Mouse (Mus musculus): Measurements from ENCODE around the gene Plxna2.

Plxna2 gene

GRCm38 (mm10) chr1:194774754-194775153 is 156.7 kb downstream of the Plxna2 start:
- no peak for DNase-seq

- DNase-seq: peak; percentile 13
Observed at GRCm38 (mm10) chr1:194775656-194776374, 157.8 kb downstream of the Plxna2 start.

GRCm38 (mm10) chr1:194776510-194777244 is 158.7 kb downstream of the Plxna2 start:
- no peak for DNase-seq

GRCm38 (mm10) chr1:194777608-194778007 is 159.6 kb downstream of the Plxna2 start:
- no peak for DNase-seq

- DNase-seq: no peak
Observed at GRCm38 (mm10) chr1:194780392-194780791, 162.4 kb downstream of the Plxna2 start.

- no peak for DNase-seq
Observed at GRCm38 (mm10) chr1:194780794-194781390, 162.9 kb downstream of the Plxna2 start.

- no peak for DNase-seq
Observed at GRCm38 (mm10) chr1:194781556-194781955, 163.5 kb downstream of the Plxna2 start.

- DNase-seq: no peak
Observed at GRCm38 (mm10) chr1:194782325-194782724, 164.3 kb downstream of the Plxna2 start.

GRCm38 (mm10) chr1:194787626-194788025 is 169.6 kb downstream of the Plxna2 start:
- DNase-seq: no peak

- no peak for DNase-seq
Observed at GRCm38 (mm10) chr1:194793226-194793924, 175.4 kb downstream of the Plxna2 start.

GRCm38 (mm10) chr1:194795316-194795715 is 177.3 kb downstream of the Plxna2 start:
- no peak for DNase-seq

- DNase-seq: no peak
Observed at GRCm38 (mm10) chr1:194797843-194798242, 179.8 kb downstream of the Plxna2 start.

GRCm38 (mm10) chr1:194798511-194798910 is 180.5 kb downstream of the Plxna2 start:
- DNase-seq: no peak

- peak; percentile 88 for DNase-seq
Observed at GRCm38 (mm10) chr1:194808261-194808660, 190.2 kb downstream of the Plxna2 start.

GRCm38 (mm10) chr1:194808681-194809080 is 190.7 kb downstream of the Plxna2 start:
- DNase-seq: peak; percentile 56

- DNase-seq: no peak
Observed at GRCm38 (mm10) chr1:194809600-194809999, 191.6 kb downstream of the Plxna2 start.

- no peak for DNase-seq
Observed at GRCm38 (mm10) chr1:194814187-194814586, 196.2 kb downstream of the Plxna2 start.

GRCm38 (mm10) chr1:194815547-194815946 is 197.5 kb downstream of the Plxna2 start:
- no peak for DNase-seq

- peak; percentile 87 for DNase-seq
Observed at GRCm38 (mm10) chr1:194816913-194817312, 198.9 kb downstream of the Plxna2 start.

- no peak for DNase-seq
Observed at GRCm38 (mm10) chr1:194820953-194821352, 202.9 kb downstream of the Plxna2 start.

GRCm38 (mm10) chr1:194821721-194822120 is 203.7 kb downstream of the Plxna2 start:
- DNase-seq: no peak

GRCm38 (mm10) chr1:194828316-194828715 is 210.3 kb downstream of the Plxna2 start:
- DNase-seq: no peak

- no peak for DNase-seq
Observed at GRCm38 (mm10) chr1:194835238-194835637, 217.2 kb downstream of the Plxna2 start.
